Mouse (Mus musculus) E14TG2a.4 (cell line): ENCODE data around the gene Pafah1b1.

ENCODE experiments used
- CTCF ChIP-seq: conservative IDR thresholded peaks from 2 replicates; pipeline ENCODE4 v1.5.1; 2014; ENCODE audit warnings: low read length
- NANOG ChIP-seq: IDR thresholded peaks from 2 replicates; pipeline ENCODE4 v1.6.1; 2014; ENCODE audit warnings: borderline replicate concordance, low read length, mixed read lengths
- POU5F1 ChIP-seq: IDR thresholded peaks from 2 replicates; pipeline ENCODE4 v1.6.1; 2014; ENCODE audit warnings: low read length, borderline replicate concordance

GRCm38 (mm10) chr11:74637971-74638790 lies 86.3 kb downstream of the Pafah1b1 start:
- TF ChIP-seq CTCF: no peak
- no peak for TF ChIP-seq POU5F1
- TF ChIP-seq NANOG: no peak
